Mouse (Mus musculus): ENCODE results near the gene Mast4.

GRCm38 (mm10) chr13:103332731-103333130 is 1.6 kb downstream of the Mast4 start:
- TF ChIP-seq CTCF (IDR thresholded peaks at IDR 0.05; ENCODE audit: borderline replicate concordance, control insufficient read depth, extremely low read depth, insufficient read depth, low read length, poor library complexity) (no peak), POLR2A (IDR thresholded peaks at IDR 0.05; ENCODE audit: control insufficient read depth, extremely low read depth, insufficient read depth, low read length, poor library complexity) (no peak)

Measured in thymus, adult 2 months (tissue).